Mouse (Mus musculus): ENCODE results near the gene Exosc10. TPM values are rescaled to one million over a fixed set of nuclear protein-coding genes. Genes with fewer than 3 reads are reported as not detected.

Gene Exosc10
- polyA plus RNA-seq, 1 experiment from 2014 or later: 84.0 TPM

DNA sequence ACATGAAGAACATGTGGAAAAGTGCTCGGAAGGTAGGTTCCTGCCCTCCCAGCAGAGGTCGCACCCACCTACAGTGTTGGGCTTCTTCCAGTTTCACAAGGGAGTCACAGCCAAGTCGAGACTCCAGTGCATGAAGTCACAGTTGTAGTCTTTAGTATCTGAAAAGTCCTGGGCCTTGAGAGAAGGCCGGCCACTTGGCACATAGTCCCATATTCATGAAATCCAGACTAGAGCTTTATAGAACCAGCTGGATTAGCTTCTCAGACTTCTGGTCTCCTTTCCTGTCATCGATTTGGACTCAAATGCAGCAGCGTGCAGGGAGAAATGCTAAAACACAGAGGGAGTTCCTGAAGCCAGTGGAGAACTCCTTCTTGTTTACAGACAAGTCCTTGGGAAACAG lies 27.5 kb upstream of the Exosc10 start:
- no peak overlapping the region for H3K4me2 ChIP-seq
- H3K4me3 ChIP-seq: no peak overlapping the region
- WGBS: 94% methylated on average over 6 of the region's 6 CpGs
- peaks cover 95% of the 10 kb centered on the region for H3K36me3 ChIP-seq (ENCODE audit: poor library complexity, severe bottlenecking)
- no peaks in the 10 kb centered on the region for H3K27me3 ChIP-seq
- peaks cover 5% of the 10 kb centered on the region; the same call in 1 of the 2 replicates for H3K4me1 ChIP-seq
- no peak overlapping the region for H3K9ac ChIP-seq
- no peaks in the 10 kb centered on the region for H3K9me3 ChIP-seq (replicated peaks)
- ATAC-seq: no peak
- H3K27ac ChIP-seq: no peak overlapping the region

DNA sequence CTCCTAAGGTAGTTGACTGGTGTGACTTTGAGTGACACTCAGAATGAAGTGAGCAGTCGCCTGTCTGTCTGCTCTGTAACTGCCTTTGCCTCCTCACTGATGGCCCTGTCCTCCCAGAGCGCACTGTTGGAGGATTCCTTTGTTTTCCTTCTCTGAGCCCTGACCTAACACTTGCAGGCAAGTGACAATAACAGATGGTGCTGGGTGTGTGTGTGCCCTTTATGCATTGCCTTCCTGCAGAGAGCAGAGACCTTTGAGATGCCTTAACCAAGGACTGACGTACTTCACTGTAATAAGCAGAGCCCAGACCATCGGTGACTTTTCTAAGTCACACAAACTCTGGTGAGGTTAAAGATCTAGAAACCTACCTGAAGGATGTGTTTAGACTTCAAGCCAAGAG lies 26.9 kb upstream of the Exosc10 start:
- H3K36me3 ChIP-seq (ENCODE audit: poor library complexity, severe bottlenecking): peaks cover 95% of the 10 kb centered on the region
- ATAC-seq: no peak
- 81% methylated on average over 4 of the region's 4 CpGs for WGBS

DNA sequence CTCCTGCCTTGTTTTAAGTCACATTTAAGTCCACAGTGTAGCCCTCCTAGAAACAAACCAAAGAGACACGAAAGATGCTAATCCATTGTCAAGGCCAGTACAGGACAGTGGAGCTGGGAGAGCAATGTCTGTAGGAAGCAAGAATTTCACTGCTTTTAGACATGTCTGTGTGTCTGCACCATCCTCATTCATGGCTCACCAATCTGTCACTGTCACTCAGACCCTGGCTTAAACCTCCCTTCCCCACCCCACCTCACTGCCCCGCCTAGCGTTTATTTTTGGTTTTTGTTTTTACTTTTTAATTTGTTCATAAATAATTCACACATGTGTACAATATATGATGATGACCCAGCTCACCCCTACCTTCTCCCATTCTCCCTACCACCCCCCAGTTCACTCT lies 25.7 kb upstream of the Exosc10 start:
- peaks cover 5% of the 10 kb centered on the region; the same call in 1 of the 2 replicates for H3K4me1 ChIP-seq
- WGBS: 91% methylated on average over 3 of the region's 3 CpGs
- H3K36me3 ChIP-seq (ENCODE audit: poor library complexity, severe bottlenecking): peaks cover 95% of the 10 kb centered on the region
- H3K27me3 ChIP-seq: no peaks in the 10 kb centered on the region
- H3K4me2 ChIP-seq: no peak overlapping the region
- no peak overlapping the region for H3K27ac ChIP-seq
- ATAC-seq: no peak
- no peak overlapping the region for H3K4me3 ChIP-seq
- no peaks in the 10 kb centered on the region for H3K9me3 ChIP-seq (replicated peaks)
- no peak overlapping the region for H3K9ac ChIP-seq

More for the DNA sequence above, 26.9 kb upstream of the Exosc10 start:
- Histone ChIP-seq H3K9ac (no peak overlapping the region), H3K27ac (no peak overlapping the region), H3K4me3 (no peak overlapping the region), H3K9me3 (replicated peaks) (no peaks in the 10 kb centered on the region), H3K4me1 (peaks cover 5% of the 10 kb centered on the region; the same call in 1 of the 2 replicates), H3K27me3 (no peaks in the 10 kb centered on the region), H3K4me2 (no peak overlapping the region)

DNA sequence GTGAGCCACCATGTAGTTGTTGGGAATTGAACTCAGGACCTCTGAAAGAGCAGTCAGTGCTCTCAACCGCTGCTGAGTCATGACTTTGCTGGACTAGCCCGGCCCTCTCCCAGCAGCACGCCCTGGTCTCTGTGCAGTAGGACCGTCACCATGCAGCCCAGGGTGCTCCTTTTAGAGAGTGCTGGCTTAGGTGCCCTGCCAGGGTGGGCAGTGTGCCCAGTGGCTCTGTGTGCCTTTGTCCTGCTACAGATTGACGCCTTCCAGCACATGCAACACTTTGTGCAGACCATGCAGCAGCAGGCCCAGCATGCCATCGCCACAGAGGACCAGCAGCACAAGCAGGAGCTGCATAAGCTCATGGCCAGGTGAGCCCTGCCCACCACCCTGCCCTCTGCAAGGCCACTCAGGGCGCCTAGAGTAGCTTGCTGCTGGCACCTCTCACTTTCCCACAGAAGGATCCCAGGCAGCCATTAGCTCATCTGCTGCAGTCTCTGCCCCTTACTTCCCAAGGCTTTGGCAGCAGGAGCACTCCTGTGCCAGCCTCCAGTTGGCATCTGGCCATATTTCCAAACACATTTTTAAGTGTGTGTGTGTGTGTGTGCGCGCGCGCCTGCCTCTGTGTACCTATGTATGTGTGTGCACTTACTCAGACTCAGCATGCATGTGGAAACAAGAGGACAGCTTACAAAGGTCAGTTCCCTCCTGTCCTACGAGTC lies 24.5 kb upstream of the Exosc10 start:
- H3K27ac ChIP-seq: no peak overlapping the region
- no peak overlapping the region for H3K4me2 ChIP-seq
- H3K27me3 ChIP-seq: no peaks in the 10 kb centered on the region
- H3K4me1 ChIP-seq: peaks cover 5% of the 10 kb centered on the region; the same call in 1 of the 2 replicates
- no peak overlapping the region for H3K9ac ChIP-seq
- H3K36me3 ChIP-seq (ENCODE audit: poor library complexity, severe bottlenecking): peaks cover 96% of the 10 kb centered on the region
- 82% methylated on average over 12 of the region's 12 CpGs for WGBS
- ATAC-seq: peak; percentile 66
- H3K4me3 ChIP-seq: no peak overlapping the region
- no peaks in the 10 kb centered on the region for H3K9me3 ChIP-seq (replicated peaks)

DNA sequence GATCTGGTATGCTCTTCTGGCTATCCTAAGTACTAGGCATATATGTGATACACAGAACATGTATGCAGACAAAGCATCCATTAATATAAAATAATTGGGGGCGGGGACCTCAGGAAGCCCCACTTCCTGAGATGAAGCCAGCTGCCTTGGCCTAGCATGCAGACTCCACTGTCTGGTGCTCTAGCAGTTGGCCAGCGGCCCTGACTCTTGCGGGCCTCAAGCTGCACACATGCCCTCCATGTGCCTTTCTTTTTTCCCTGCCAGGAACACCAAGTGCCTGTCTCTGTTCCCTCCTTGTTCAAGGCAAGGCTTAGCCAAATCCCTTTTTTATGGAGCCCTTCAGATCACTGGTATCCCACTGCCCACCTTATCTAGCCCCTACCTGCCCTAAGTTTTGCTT lies 22.4 kb upstream of the Exosc10 start:
- WGBS: 92% methylated on average over 3 of the region's 3 CpGs
- peaks cover 99% of the 10 kb centered on the region for H3K36me3 ChIP-seq (ENCODE audit: poor library complexity, severe bottlenecking)
- H3K9me3 ChIP-seq (replicated peaks): no peaks in the 10 kb centered on the region
- no peaks in the 10 kb centered on the region for H3K27me3 ChIP-seq
- no peak for ATAC-seq
- H3K4me3 ChIP-seq: no peak overlapping the region
- H3K4me2 ChIP-seq: no peak overlapping the region
- no peak overlapping the region for H3K27ac ChIP-seq
- no peak overlapping the region for H3K9ac ChIP-seq
- H3K4me1 ChIP-seq: peaks cover 5% of the 10 kb centered on the region; the same call in 1 of the 2 replicates

DNA sequence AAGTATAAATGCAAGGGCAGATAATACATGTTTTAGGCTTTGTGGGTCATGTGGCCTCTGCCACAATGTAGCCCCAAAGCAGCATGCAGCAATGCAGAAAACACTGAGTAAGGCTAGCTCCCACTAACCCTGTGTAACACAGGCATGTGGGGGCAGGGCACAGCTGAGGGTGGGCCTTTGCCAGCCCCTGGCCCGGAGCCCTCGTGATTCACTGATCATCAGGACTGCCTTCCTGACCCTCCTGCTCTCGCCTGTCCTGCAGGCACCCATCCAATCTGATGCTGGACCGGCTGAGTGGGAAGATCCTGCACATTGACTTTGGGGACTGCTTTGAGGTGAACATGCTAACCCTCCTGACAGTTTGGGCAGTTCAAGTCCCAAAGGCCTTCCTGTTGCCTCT lies 9.1 kb upstream of the Exosc10 start:
- peaks cover 96% of the 10 kb centered on the region for H3K36me3 ChIP-seq (ENCODE audit: poor library complexity, severe bottlenecking)
- no peak overlapping the region for H3K9ac ChIP-seq
- 90% methylated on average over 4 of the region's 4 CpGs for WGBS
- H3K27me3 ChIP-seq: no peaks in the 10 kb centered on the region
- no peak for ATAC-seq
- no peaks in the 10 kb centered on the region for H3K9me3 ChIP-seq (replicated peaks)
- H3K4me3 ChIP-seq: no peak overlapping the region
- H3K4me2 ChIP-seq: no peak overlapping the region
- H3K4me1 ChIP-seq: no peaks in the 10 kb centered on the region
- H3K27ac ChIP-seq: no peak overlapping the region

DNA sequence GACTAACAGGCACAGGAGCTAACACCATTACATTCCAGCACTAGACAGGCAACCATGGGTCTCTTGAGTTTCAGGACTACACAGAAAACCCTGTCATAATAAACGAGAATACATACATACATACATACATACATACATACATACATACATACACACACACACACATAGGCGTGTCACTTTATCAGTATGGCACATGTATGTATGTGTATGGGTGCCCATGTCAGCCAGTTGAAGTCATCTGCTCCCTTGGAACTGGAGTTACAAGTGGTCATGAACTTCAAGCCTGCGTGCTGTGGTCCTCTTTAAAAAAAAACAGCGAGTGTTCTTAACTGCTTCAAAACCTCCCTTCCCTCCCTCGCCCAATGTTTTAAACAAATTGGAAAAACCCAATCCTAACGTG lies 463 bp upstream of the Exosc10 start:
- H3K9ac ChIP-seq: peak overlapping the region; percentile 94
- H3K4me1 ChIP-seq: peaks cover 10% of the 10 kb centered on the region
- peak overlapping the region; percentile 92 for H3K27ac ChIP-seq
- H3K9me3 ChIP-seq (replicated peaks): no peaks in the 10 kb centered on the region
- peak overlapping the region; percentile 73 for H3K4me2 ChIP-seq
- no peaks in the 10 kb centered on the region for H3K27me3 ChIP-seq
- peaks cover 75% of the 10 kb centered on the region for H3K36me3 ChIP-seq (ENCODE audit: poor library complexity, severe bottlenecking)
- H3K4me3 ChIP-seq: peak overlapping the region; percentile 85
- 31% methylated on average over 6 of the region's 6 CpGs for WGBS
- ATAC-seq: peak; percentile 60

DNA sequence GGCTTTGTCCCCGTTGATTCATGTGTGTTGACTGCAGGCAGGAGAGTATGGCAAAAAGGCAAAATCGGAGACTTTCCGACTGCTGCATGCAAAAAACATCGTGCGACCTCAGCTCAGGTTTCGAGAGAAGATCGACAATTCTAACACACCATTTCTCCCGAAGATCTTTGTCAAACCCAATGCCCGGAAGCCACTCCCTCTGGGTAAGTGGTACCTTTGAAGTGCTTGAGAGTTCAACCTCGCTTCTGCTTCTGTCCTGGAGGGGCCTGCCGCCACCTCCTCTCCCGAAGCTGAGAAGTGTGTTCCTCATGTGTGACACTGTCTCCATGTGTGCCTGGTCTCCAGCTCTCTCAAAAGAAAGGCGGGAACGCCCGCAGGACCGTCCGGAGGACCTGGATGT lies 4.4 kb downstream of the Exosc10 start:
- Histone ChIP-seq H3K4me3 (no peak overlapping the region), H3K27ac (no peak overlapping the region), H3K4me1 (peaks cover 10% of the 10 kb centered on the region), H3K27me3 (no peaks in the 10 kb centered on the region), H3K9me3 (replicated peaks) (no peaks in the 10 kb centered on the region), H3K9ac (no peak overlapping the region), H3K4me2 (no peak overlapping the region), H3K36me3 (ENCODE audit: poor library complexity, severe bottlenecking) (peaks cover 78% of the 10 kb centered on the region)
- ATAC-seq: no peak
- 95% methylated on average over 17 of the region's 17 CpGs for WGBS

DNA sequence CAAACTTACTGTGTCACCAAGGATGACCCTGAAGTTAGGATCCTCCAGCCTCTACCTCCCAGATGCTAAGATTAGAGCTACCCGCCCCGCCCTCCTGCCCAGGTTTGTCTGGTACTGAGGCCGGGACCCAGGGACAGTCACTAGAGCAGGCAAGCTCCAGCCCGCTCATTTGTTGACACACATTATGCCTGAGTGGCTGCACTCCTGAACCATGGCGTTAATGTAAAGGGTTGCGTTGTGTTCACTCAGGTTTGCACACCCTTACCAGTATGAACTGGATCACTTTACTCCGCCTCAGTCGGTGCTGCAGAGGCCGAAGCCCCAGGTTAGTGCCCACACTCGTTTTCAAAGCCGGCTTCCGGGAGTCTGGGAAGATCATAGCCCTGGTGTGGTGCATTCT lies 5.4 kb downstream of the Exosc10 start:
- no peak overlapping the region for H3K4me3 ChIP-seq
- no peak overlapping the region for H3K9ac ChIP-seq
- H3K4me2 ChIP-seq: no peak overlapping the region
- no peaks in the 10 kb centered on the region for H3K27me3 ChIP-seq
- 91% methylated on average over 12 of the region's 12 CpGs for WGBS
- H3K36me3 ChIP-seq (ENCODE audit: poor library complexity, severe bottlenecking): peaks cover 87% of the 10 kb centered on the region
- H3K9me3 ChIP-seq (replicated peaks): no peaks in the 10 kb centered on the region
- H3K27ac ChIP-seq: no peak overlapping the region
- peaks cover 9% of the 10 kb centered on the region for H3K4me1 ChIP-seq
- ATAC-seq: no peak

DNA sequence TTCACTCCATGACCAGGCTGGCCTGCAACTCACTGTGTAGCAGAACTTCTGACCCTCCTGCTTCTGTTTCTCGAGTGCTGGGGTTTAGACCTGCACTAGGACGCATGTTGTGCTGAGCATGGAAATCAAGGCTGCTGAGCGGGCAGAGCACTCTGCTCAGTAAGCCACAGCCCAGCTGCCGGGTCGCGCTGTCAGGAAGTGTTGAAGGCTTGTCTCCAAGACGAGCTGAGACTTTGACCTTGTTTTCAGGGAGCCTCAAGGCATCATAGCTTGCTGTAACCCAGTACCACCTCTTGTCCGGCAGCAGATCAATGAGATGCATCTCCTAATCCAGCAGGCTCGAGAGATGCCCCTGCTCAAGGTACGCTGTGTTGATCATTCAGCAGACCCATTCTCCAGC lies 11.9 kb downstream of the Exosc10 start:
- no peaks in the 10 kb centered on the region for H3K4me1 ChIP-seq
- H3K9ac ChIP-seq: no peak overlapping the region
- 94% methylated on average over 10 of the region's 10 CpGs for WGBS
- no peak for ATAC-seq
- no peak overlapping the region for H3K4me3 ChIP-seq
- H3K4me2 ChIP-seq: no peak overlapping the region
- no peaks in the 10 kb centered on the region for H3K27me3 ChIP-seq
- H3K9me3 ChIP-seq (replicated peaks): no peaks in the 10 kb centered on the region
- H3K27ac ChIP-seq: no peak overlapping the region
- peaks cover 99% of the 10 kb centered on the region for H3K36me3 ChIP-seq (ENCODE audit: poor library complexity, severe bottlenecking)

DNA sequence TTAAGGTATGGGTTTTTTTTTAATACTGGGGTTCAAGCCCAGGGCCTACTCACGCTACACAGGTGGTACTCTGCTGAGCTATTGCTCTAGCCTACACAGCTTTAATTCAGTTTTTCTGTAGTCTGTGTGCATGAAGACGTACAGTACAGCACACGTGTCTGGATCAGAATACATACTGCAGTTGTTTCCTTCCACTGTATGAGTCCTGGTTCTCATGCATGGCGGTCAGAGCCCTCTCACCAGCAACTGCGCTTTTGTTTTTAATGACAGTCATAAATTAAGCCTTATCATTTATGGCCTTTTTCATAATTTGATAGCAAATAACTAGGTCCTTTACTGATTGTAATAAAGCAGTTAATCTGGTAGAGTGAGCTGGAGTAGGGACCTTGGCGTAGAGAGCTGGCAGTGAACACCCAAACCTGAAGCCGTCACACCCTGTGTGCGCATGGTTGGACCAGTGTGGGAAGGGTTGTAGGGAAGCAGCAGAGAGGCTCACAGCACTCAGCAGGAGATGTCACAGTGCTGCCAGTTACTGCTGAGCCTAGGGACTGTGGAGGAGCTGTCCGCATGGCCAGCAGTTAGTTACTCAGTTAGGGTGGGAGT lies 12.6 kb downstream of the Exosc10 start:
- Histone ChIP-seq H3K4me2 (no peak overlapping the region), H3K9ac (no peak overlapping the region), H3K36me3 (ENCODE audit: poor library complexity, severe bottlenecking) (peaks cover 99% of the 10 kb centered on the region), H3K27me3 (no peaks in the 10 kb centered on the region), H3K4me3 (no peak overlapping the region), H3K27ac (no peak overlapping the region), H3K9me3 (replicated peaks) (no peaks in the 10 kb centered on the region), H3K4me1 (no peaks in the 10 kb centered on the region)
- WGBS: 96% methylated on average over 9 of the region's 9 CpGs
- ATAC-seq: no peak

DNA sequence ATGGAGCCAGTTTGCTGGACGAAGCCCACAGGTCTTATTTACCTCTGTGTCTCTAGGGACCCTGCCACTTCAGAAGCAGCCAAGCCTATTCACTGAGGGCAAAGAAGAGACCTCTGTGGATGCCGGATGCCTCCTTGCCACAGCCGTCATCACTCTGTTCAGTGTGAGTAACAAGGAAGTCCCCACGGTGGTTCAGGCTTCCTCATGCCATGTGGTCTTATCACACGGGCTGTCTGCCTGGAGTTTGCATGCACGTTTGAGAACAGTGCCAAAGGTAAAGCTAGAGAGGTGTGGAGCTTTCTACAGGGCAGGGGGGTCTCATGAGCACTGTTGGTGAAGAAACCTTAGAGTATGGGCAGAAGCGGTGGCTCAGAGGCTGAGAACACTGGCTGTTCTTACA lies 15.0 kb downstream of the Exosc10 start:
- Histone ChIP-seq H3K27ac (no peak overlapping the region), H3K27me3 (no peaks in the 10 kb centered on the region), H3K36me3 (ENCODE audit: poor library complexity, severe bottlenecking) (peaks cover 99% of the 10 kb centered on the region), H3K4me3 (no peak overlapping the region), H3K9ac (no peak overlapping the region), H3K4me2 (no peak overlapping the region), H3K4me1 (no peaks in the 10 kb centered on the region), H3K9me3 (replicated peaks) (no peaks in the 10 kb centered on the region)
- 93% methylated on average over 7 of the region's 7 CpGs for WGBS
- no peak for ATAC-seq

DNA sequence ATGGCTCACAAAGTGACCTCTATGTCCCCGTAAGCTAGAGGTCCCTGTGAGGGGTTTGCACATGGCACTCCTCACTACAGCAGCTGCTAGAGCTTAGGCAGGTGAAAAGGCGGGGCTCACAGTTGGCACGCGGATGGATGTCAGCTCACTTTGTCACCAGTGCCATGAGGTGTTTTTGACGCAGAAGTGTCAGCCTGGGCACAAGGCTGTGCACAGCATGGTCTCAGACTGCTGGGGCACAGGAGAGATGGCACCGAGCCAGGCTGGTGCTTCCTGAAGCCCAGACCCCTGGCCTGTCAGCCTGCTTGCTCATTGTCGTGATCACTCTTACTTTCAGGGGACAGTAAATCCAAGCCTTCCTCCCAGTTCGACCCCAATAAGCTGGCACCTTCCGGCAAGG lies 22.5 kb downstream of the Exosc10 start:
- 92% methylated on average over 9 of the region's 9 CpGs for WGBS
- Histone ChIP-seq H3K9me3 (replicated peaks) (no peaks in the 10 kb centered on the region), H3K4me3 (no peak overlapping the region), H3K9ac (no peak overlapping the region), H3K4me1 (no peaks in the 10 kb centered on the region), H3K27ac (no peak overlapping the region), H3K27me3 (no peaks in the 10 kb centered on the region), H3K4me2 (no peak overlapping the region), H3K36me3 (ENCODE audit: poor library complexity, severe bottlenecking) (peaks cover 77% of the 10 kb centered on the region)
- ATAC-seq: no peak
